Mouse (Mus musculus) heart, postnatal 0 days (tissue): ENCODE measurements around the gene Bscl2. TPM values are rescaled to one million over a fixed set of nuclear protein-coding genes. Genes with fewer than 3 reads are reported as not detected.

Experiments
- ATAC-seq: fragments of 200-750 bp; cut with Nextera tagmentation; 2 replicates; pipeline ENCODE4 v1.8.0; 2017; ENCODE audit warnings: low read depth, moderate number of reproducible peaks, moderate library complexity; ENCODE audit not compliant: insufficient read depth
- DNase-seq: peaks from one replicate; pipeline ENCODE4 v3.0.0-alpha.2; 2016; ENCODE audit warnings: low spot score
- H3K27ac ChIP-seq: fragments of 300-500 bp; sonication (generic); 2 replicates; pipeline ENCODE4 v1.5.1; 2014; ENCODE audit warnings: low read depth, mild to moderate bottlenecking
- H3K27me3 ChIP-seq: fragments of 300-500 bp; sonication (generic); 2 replicates; pipeline ENCODE4 v1.6.1; 2014; ENCODE audit warnings: low read length, mixed read lengths; ENCODE audit not compliant: control insufficient read depth, insufficient read depth
- H3K36me3 ChIP-seq: fragments of 300-500 bp; sonication (generic); replicated peaks from 2 replicates; pipeline ENCODE4 v1.6.1; 2014; ENCODE audit warnings: low read length, mixed read lengths; ENCODE audit not compliant: control insufficient read depth, insufficient read depth
- H3K4me1 ChIP-seq: fragments of 300-500 bp; sonication (generic); 2 replicates; pipeline ENCODE4 v1.6.1; 2014; ENCODE audit warnings: antibody characterized with exemption; ENCODE audit not compliant: control insufficient read depth, insufficient read depth
- H3K4me2 ChIP-seq: fragments of 300-500 bp; sonication (generic); 2 replicates; pipeline ENCODE4 v1.6.1; 2014; ENCODE audit warnings: low read depth, mild to moderate bottlenecking, low read length, moderate library complexity
- H3K4me3 ChIP-seq: fragments of 300-500 bp; sonication (generic); 2 replicates; pipeline ENCODE4 v1.5.1; 2014; ENCODE audit warnings: low read depth, low read length
- H3K9ac ChIP-seq: fragments of 300-500 bp; sonication (generic); replicated peaks from 2 replicates; pipeline ENCODE4 v1.6.1; 2014; ENCODE audit warnings: low read depth, low read length, mixed read lengths
- H3K9me3 ChIP-seq: fragments of 300-500 bp; sonication (generic); replicated peaks from 2 replicates; pipeline ENCODE4 v1.6.1; 2016; ENCODE audit warnings: low read length; ENCODE audit not compliant: control insufficient read depth
- CTCF ChIP-seq: IDR thresholded peaks from 2 replicates; pipeline ENCODE4 v1.5.1; 2016; ENCODE audit warnings: antibody characterized with exemption, control low read depth, low read depth
- EP300 ChIP-seq: IDR thresholded peaks from 2 replicates; pipeline ENCODE4 v1.6.1; 2016; ENCODE audit warnings: antibody characterized with exemption, low read depth
- WGBS: fragments of 180-500 bp; shearing (Covaris S2); extraction: QIAGEN DNeasy Blood & Tissue Kit; methylation state at CpG from one replicate; pipeline ENCODE4 v1.1.7; 2014; 5-methylcytosine and 5-hydroxymethylcytosine counted together
- polyA plus RNA-seq: library from polyadenylated mRNA; unstranded; fragments of >200 nt; fragmentation: Nextera tagmentation; extraction: Ambion mirVana; gene quantifications from 2 replicates; pipeline ENCODE4 v1.2.1, GENCODE M21; 2015
- total RNA-seq: library from RNA; depleted of rRNA; stranded (reverse); fragments of >200 nt; gene quantifications from 2 replicates; pipeline ENCODE4 v1.2.3, GENCODE M21; 2014; ENCODE audit warnings: low replicate concordance

Bscl2 gene
- total and polyA plus RNA-seq, 2 experiments from 2014 or later, result 32.1 to 54.2 TPM

DNA sequence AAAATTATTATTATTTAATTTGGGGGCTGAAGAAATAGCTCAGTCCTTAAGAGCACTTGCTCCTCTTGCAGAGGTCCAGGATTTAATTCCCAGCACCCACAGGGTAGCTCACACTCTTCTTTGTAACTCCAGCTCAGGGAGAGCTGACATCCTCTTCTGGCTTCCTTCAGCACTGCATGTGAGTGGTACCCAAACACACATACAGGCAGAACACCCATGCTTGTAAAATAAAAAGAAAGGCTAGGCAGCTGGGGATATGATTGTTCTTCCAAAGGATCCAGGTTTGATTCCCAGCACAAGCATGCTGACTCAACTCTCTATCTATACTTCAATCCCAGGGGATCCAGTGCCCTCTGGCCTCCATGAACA is 38.3 kb upstream of the Bscl2 start:
- no peak overlapping the region for H3K9ac ChIP-seq
- no peaks in the 10 kb centered on the region for H3K27me3 ChIP-seq
- H3K27ac ChIP-seq, result peak overlapping the region; percentile 73
- peak overlapping the region; percentile 71 for H3K4me3 ChIP-seq
- DNase-seq (no peak), ATAC-seq (no peak)
- TF ChIP-seq EP300 (no peak), CTCF (no peak)
- peaks cover 20% of the 10 kb centered on the region for H3K36me3 ChIP-seq
- H3K4me2 ChIP-seq, result peak overlapping the region; percentile 76
- peaks cover 13% of the 10 kb centered on the region; the same call in 1 of the 2 replicates for H3K4me1 ChIP-seq
- no peaks in the 10 kb centered on the region for H3K9me3 ChIP-seq

DNA sequence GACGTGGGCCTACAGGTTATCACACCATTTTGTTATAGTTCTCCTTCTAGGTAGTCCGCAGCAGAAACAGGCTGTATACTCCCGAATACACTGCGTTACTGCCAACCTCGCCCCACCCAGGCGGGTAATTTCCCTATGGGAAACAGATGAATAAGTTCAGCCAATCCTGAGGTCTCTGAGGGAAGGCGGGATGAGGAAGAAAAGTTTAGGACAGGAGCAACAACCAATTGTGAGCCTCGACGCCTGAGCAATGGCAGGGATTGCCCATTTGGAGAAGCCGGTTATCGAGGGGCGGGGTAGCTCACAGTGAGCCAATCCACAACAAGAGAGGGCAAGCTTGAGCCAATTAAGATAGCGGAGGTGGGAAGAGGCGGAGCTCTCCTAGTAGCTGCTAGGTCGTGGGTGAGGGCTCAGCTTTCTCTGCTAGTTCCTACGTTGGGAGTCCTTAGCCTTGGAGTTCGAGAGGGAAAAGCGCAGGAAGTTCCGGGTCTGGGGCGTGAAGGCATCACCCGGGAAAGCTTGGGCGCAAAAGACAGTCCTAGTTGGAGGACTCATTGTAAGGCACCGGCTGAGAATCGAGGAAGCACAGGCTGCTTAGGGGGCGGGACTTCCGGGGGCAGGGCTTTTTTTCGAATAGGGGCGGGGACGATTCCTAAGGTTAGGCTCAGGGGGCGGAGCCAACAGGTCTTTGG is 35.0 kb upstream of the Bscl2 start, which contains the start of gene Zbtb3:
Gene Zbtb3 (plus strand): TSS at position 426 of the 692 bp plus-strand sequence.
- Histone ChIP-seq H3K4me2 (peak within 1 kb of the TSS; percentile 73), H3K27ac (peak within 1 kb of the TSS; percentile 85), H3K9ac (peak within 1 kb of the TSS; percentile 40), H3K4me1 (peaks cover 13% of the 10 kb centered on the region; the same call in 1 of the 2 replicates), H3K4me3 (peak within 1 kb of the TSS; percentile 63), H3K27me3 (no peaks in the 10 kb centered on the region), H3K36me3 (peaks cover 18% of the 10 kb centered on the region; the same call in 1 of the 2 replicates), H3K9me3 (no peaks in the 10 kb centered on the region)
- DNase-seq (peak; percentile 99), ATAC-seq (peak; percentile 97)
- TF ChIP-seq CTCF (no peak), EP300 (no peak)
- under 1% methylated on average over 30 of the region's 30 CpGs for WGBS

DNA sequence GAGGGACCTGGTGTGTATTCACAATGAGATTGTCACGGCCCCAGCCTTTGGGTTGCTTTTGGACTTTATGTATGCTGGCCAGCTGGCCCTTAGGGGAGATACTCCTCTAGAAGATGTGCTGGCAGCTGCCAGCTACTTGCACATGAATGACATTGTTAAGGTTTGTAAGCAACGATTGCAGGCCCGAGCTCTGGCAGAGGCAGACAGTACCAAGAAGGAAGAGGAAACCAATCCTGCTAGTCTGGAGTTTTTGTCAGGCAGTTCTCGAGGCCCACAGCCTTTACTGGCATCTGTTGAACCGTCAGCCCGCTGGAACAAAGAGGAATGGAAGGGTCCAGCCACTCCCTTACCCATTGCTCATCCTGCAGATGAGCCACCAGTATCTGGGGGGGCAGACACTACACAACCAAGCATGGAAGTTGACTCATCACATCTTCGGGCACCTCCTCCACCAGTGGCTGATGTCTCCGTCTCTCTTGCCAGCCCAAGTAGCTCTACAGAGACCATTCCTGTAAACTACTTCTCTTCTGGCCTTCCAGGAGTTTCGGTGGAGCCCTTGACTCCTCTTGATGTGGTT is 34.0 kb upstream of the Bscl2 start:
- Histone ChIP-seq H3K9ac (no peak overlapping the region), H3K4me2 (peak overlapping the region; percentile 73; the same call in 1 of the 2 replicates), H3K27me3 (no peaks in the 10 kb centered on the region), H3K4me3 (no peak overlapping the region), H3K36me3 (peaks cover 19% of the 10 kb centered on the region; the same call in 1 of the 2 replicates), H3K4me1 (peaks cover 9% of the 10 kb centered on the region; the same call in 1 of the 2 replicates), H3K9me3 (no peaks in the 10 kb centered on the region), H3K27ac (no peak overlapping the region)
- ATAC-seq (no peak), DNase-seq (no peak)
- TF ChIP-seq EP300 (no peak), CTCF (no peak)
- WGBS, result 88% methylated on average over 9 of the region's 9 CpGs

DNA sequence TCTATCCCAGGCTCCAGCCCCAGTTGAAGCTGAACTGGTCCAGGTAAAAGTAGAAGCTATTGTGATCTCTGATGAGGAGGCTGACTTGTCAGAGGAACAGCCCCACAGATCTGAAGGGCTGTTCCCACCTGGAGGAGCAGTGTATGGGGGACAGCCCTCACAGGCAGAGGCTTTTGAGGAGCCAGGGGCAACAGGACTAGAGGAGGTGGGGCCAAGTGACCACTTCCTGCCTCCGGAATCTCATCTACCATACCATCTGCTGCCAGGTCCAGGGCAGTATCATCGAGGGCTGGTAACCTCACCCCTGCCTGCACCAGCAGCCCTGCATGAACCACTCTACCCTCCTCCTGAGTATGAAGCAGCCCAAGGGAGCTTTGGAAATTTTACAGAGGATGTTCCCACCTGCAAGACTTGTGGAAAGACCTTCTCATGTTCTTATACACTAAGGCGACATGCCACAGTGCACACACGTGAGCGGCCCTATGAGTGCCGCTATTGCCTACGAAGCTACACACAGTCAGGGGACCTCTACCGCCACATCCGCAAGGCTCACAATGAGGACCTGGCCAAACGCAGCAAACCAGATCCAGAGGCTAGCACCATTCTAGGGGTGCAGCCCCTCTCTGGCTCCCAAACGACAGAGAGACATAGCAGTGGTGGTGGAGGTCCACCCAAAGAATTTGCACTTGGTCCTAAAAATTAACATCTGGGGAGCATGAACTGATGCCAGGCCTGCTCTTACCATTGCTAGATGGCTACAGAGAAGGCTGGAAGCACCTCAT is 33.2 kb upstream of the Bscl2 start:
- Histone ChIP-seq H3K4me1 (peaks cover 9% of the 10 kb centered on the region; the same call in 1 of the 2 replicates), H3K9me3 (no peaks in the 10 kb centered on the region), H3K9ac (no peak overlapping the region), H3K27ac (no peak overlapping the region), H3K4me3 (no peak overlapping the region), H3K36me3 (peaks cover 24% of the 10 kb centered on the region), H3K4me2 (no peak overlapping the region), H3K27me3 (no peaks in the 10 kb centered on the region)
- ATAC-seq, result no peak
- no peak for DNase-seq
- 87% methylated on average over 11 of the region's 11 CpGs for WGBS
- TF ChIP-seq EP300 (no peak), CTCF (no peak)

DNA sequence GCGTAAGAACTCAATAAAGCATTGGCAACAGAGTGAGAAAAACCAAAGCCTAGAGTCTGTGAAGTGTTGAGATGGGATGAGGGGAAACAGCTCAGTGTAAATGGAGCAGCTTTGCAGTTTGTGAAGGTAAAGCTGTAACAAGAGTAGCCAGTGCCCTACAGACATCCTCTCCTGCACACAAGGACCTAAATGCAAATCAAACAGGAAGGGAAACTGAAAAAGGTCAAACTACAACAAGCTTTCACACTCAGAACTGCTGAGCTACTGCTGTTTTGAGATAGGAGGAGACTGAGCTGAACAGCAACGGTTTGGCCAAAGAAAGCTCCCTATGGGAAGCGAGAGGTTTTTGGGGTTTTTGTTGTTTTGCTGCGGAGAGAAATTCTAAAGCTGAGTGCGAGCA is 30.5 kb upstream of the Bscl2 start:
- Histone ChIP-seq H3K9ac (no peak overlapping the region), H3K4me3 (no peak overlapping the region), H3K9me3 (no peaks in the 10 kb centered on the region), H3K36me3 (peaks cover 41% of the 10 kb centered on the region), H3K27me3 (no peaks in the 10 kb centered on the region), H3K27ac (no peak overlapping the region), H3K4me2 (no peak overlapping the region), H3K4me1 (peaks cover 6% of the 10 kb centered on the region; the same call in 1 of the 2 replicates)
- TF ChIP-seq EP300 (no peak), CTCF (no peak)
- ATAC-seq, result no peak
- no peak for DNase-seq
- WGBS, result 94% methylated on average over 5 of the region's 5 CpGs
